Mouse (Mus musculus) gastrocnemius, postnatal 36 days (tissue): ENCODE measurements around the gene Myo10. TPM values are rescaled to one million over a fixed set of nuclear protein-coding genes. Genes with fewer than 3 reads are reported as not detected.

Experiments used
- DNase-seq, 2 experiments: peaks; one replicate each; pipeline ENCODE4 v3.0.0; 2022
- intact Hi-C: fragments of 180-260 bp; cut with DNase I; formaldehyde crosslinking; loops from one replicate; pipeline ENCODE4 v1.15.1; 2025
- total RNA-seq, 2 experiments: library from RNA; stranded (reverse); gene quantifications; 2 replicates each; pipeline ENCODE4 v1.2.3; 2021

Gene Myo10
- total RNA-seq, 2 experiments from 2014 or later: 42.1 to 52.4 TPM

DNA sequence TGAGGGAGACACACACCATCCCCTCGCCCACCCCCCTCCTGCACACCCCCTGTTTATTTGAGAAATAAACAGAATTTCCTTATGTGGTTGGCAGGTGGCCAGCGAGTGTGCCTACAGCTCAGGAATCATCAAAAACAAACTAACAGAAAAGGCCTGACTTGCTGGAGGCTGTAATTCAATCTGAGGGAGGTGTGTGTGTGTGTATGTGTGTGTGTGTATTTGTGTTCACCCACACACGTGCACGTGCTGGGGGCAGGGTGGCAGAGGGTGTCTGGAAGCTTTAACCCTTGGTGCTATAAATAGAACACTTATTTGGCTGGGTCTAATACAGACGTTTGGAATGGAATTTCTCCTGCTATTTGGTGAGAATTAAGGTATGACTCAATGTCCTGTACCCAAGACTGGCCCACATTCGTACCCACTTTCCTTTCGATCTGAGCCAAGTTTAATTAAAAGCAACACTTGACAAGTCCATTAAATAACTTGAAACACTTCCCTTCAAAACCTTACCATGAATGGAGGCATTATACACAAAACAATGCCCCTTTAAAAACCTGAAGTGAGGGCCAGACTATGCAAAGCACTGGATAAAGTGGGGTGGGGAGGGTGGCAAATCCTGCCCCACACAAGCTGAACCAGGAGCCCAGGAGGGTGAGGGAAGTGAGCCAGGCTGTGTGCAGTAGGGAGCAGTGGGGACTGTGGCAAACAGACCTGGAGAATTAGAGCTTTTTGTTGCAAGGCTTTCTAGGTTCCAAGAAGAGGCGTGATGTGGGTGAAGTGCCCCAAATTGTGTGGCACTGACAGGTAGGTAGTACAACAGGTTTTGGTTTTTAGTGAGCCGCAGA is 20.1 kb downstream of the Myo10 start:
- DNase-seq: no peak
- intact Hi-C loops: no loop called here

DNA sequence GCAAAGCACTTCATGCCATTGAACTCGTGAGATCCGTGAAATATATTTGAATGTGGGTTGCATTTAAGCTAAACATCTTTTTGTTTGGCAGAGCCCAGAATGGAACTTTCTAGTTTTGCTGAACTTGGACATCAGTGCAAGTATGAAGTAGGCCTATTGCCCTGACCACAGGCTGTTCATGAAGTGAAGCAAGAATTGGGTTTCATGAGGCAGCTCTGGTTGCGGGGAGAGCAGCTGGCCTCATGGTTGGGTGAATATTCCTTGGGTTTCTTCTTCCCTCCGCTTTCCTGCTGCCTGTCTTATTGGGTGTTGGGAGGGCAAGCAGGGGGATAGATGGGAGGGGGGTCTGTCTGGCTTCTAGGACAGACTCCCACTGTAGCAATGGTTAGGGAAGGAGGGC is 23.5 kb downstream of the Myo10 start:
- intact Hi-C loops: no loop called here
- DNase-seq: no peak

GRCm38 (mm10) chr15:25648287-25648686 is 26.0 kb downstream of the Myo10 start:
- intact Hi-C loops: no loop called here
- no peak for DNase-seq

DNA sequence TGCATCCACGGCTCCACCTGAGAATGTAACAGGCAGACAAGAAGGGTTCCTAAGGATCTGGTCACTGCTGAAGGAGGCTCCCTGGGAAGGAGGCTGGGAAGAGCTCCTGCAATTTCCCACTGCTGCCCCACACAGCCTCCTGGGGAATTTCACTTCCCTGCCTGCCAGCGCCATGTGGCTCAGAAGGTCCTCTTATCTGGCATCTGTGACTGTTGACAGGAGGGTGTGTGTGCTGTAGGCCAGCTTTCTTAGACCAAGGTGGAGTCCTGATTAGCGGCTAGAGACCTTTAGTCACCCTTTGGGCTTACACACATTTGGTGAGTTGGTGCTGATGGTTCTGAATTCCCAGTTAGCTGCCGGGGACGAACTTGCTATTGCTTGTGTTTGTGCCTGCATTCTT is 28.0 kb downstream of the Myo10 start:
- DNase-seq: no peak
- intact Hi-C loops: loop anchor here (10.0 kb wide), 1 partner anchor 144 kb away; no protein-coding TSS in a partner anchor

DNA sequence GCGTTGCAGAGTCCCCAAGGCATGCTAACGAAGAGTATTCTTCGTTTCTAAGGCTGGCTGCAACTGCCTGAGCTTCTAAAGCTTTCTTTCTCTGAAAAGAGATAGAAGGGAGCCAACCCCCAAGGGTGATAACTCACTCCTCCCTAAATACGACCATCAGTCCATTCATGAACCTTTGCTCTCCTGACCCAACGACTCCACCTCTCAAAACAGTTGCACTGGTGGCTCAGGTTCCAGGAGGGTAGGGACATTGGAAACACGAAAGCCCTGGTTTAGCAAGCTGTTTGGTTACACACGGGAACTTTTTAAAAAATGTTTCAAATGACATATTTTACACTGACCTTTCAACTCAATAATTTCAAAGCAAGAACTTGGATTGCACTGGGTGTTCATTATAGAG is 29.5 kb downstream of the Myo10 start:
- intact Hi-C loops: loop anchor here (10.0 kb wide), 1 partner anchor 143 kb away; no protein-coding TSS in a partner anchor
- no peak for DNase-seq

GRCm38 (mm10) chr15:25652368-25652767 is 30.0 kb downstream of the Myo10 start:
- no peak for DNase-seq
- intact Hi-C loops: loop anchor here (10.0 kb wide), 1 partner anchor 142 kb away; no protein-coding TSS in a partner anchor

DNA sequence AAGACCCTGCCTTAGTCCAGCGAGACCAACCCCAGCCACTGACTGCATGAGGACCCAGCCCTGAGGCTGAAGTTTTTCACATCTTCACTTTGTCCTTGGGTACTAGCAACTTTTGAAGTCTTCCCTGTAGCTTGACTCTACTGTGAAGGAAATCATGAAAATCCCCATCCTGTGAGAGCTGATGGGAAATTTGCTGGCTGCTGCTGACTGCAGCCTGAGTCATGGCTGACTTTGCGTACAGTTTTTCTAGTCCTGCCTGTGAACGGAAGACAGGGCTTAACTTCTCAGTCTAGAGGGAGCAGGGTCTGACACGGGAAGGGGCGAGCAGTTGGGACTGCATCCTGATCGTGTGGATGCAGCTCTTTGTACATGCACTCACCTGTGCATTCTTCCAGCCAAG is 30.6 kb downstream of the Myo10 start:
- intact Hi-C loops: loop anchor here (10.0 kb wide), 1 partner anchor 142 kb away; no protein-coding TSS in a partner anchor
- no peak for DNase-seq

GRCm38 (mm10) chr15:25653680-25654079 is 31.4 kb downstream of the Myo10 start:
- no peak for DNase-seq
- intact Hi-C loops: loop anchor here (10.0 kb wide), 1 partner anchor 141 kb away; no protein-coding TSS in a partner anchor

DNA sequence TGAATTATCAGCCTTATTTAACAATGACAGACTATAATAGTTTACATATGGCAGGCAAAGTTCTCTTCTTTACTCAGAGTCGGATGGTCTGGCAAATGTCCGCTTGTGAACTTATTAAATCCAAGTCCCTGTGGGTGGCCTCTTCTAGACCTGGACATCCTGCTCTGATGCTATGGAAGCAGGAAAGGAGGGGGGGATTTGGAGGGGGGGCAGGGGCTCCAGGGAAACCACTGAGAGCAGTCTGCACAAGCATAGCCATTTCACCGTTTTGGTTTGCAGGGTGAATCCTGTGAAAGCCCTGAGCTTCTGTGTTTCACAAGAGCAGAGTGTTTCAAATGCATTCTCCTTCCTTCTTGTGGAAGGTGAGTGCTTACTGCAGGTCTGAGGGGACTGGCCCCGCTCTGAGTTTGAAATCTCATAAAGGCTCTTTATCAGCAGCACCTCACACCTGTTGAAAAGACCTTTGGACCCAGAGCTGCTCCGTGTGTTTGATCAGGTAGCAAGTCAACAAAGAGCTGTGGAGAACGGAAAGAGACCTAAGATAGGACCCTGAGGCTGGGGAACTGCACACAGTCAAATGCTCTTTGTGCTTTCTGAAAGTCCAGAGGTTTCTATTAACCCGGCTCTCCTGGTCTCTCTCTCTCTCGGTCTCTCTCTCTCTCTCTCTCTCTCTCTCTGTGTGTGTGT is 40.7 kb downstream of the Myo10 start:
- intact Hi-C loops: no loop called here

DNA sequence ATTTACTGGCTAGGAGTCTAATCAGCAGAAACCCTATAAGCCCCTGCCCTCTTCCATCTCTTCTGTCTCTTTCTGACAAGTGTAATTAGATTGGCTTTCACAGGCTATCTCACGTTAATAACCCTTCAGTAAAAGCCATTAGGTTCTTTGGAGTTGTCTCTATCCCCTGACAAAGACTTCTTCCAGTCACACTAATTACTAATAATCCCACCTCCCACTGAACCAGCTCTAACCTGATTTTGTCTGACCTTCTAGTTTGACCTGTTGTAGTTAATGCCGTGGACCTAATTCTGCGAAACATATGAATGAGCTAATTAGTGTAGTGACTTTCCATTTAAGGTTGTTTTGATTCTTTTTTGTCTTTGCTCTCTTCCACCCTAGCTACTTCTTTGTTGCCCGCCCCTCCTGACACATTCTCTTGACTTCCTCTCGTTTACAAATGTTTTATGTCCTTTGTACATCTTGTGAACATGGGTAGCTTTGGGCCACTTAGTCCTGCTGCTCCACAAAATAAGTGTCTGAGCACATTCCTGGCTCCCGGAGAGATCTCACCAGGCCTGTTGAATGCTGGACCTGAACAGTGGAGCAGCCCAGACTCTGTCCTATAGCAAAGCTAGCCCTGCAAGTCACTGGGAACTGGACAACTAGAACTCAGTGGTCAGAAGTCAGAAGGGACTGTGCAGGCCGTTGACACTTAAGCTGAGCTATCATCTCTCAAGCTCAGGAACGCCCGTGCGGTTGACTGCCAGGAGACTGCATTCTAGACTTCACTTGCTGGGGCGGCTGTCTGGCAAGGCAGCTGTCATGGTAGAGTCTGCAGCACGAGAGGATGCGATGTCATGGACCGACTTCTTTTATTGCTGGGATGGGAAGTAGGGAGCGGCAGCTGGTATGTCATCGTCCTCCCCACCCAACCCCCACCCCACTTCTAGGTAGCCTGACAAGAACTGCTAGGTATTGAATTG is 47.2 kb downstream of the Myo10 start:
- intact Hi-C loops: loop anchor here (5.0 kb wide), 1 partner anchor 38 kb away; no protein-coding TSS in a partner anchor
- peak in 1 of 2 experiments; percentile 23 for DNase-seq

More for the DNA sequence above, 40.7 kb downstream of the Myo10 start:
- no peak for DNase-seq

DNA sequence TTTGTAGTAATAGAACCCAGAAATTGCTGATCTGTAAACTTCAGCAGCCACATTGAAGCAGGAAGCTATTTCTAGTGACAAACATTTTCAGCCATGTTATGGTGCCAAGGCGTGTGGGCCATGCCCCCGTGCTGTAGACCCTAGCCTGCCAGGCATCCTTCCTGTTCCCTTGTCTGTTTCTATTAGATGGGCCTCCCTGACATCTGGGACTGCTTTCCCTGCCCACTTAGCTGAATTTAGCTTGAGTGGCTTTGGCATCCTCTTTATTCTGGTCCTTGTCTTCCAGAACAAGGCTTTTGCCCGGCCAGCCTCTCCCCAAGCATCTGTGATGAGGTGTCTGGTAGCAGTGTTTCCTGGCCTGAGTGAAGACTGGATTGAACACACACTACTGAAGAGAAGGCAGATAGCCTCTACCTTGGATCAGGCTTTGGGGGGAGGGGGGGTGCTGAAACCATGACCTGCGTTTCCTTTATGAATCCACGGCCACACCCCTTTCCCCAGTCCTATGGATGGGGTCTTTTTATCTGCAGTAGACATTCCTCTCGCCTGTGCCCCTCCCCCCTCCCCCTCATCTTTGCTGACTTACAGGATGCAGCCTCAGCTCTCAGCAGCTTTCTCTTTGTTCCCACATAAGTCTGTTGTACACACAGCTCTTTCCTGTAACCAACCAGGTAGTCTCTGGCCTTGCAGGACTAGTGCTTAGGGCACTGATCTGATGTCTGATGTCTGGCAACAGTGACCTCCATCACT is 51.1 kb downstream of the Myo10 start:
- DNase-seq: no peak
- intact Hi-C loops: loop anchor here (5.0 kb wide), 1 partner anchor 34 kb away; no protein-coding TSS in a partner anchor

DNA sequence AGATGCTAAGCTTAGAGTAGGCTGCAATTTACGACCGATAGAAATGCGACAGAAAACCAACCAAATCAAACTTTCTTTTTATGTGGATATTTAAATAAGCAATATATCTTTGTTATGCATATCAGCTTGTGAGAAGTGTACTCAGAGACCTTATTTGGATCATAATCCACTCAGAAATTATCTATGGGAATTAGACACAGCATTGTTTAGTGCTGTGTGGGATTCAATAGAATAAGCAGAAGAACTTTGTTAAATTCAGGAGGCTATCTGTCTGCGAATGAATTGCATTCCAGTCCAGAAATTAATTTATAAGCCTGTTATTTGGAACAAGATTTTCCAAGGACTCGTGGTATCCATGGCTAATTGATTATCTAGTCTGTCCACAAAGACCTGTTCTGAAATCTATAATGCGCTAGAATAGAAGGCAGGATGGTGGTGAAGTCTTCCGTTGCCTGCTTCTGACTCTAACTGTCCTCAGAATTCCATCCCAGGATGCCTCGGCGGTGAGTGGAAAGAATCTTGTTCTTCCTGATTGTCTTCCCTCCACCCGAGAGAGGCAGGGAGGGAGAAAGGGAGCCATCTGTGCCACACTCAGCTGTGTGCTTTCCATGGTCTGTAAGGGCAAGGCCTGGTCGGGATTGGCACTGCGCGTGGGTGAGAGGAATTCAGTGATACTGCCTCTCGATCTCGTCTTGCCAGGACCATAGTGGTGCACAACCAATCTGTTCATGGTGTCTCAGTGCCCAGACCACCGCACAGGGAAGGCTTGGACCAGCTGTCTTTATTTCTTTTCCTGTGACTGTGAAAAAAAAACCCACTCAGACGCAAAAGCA is 52.0 kb downstream of the Myo10 start:
- no peak for DNase-seq
- intact Hi-C loops: loop anchor here (5.0 kb wide), 1 partner anchor 33 kb away; no protein-coding TSS in a partner anchor

GRCm38 (mm10) chr15:25674932-25675250 is 52.6 kb downstream of the Myo10 start:
- DNase-seq: no peak
- intact Hi-C loops: loop anchor here (5.0 kb wide), 1 partner anchor 32 kb away; no protein-coding TSS in a partner anchor

- DNase-seq: no peak
- intact Hi-C loops: no loop called here
These were observed 53.0 kb downstream of the Myo10 start for GRCm38 (mm10) chr15:25675359-25675758.

- intact Hi-C loops: no loop called here
These were observed 53.9 kb downstream of the Myo10 start for GRCm38 (mm10) chr15:25676056-25676785.

GRCm38 (mm10) chr15:25679081-25679480 is 56.8 kb downstream of the Myo10 start:
- intact Hi-C loops: no loop called here
- no peak for DNase-seq

More at GRCm38 (mm10) chr15:25676056-25676785, 53.9 kb downstream of the Myo10 start:
- no peak for DNase-seq

- intact Hi-C loops: no loop called here
- DNase-seq: no peak
These were observed 57.3 kb downstream of the Myo10 start for GRCm38 (mm10) chr15:25679616-25680015.

- no peak for DNase-seq
- intact Hi-C loops: no loop called here
These were observed 58.0 kb downstream of the Myo10 start for GRCm38 (mm10) chr15:25680269-25680818.
